Mouse (Mus musculus) forebrain, embryonic 11.5 days (tissue): ENCODE data around the gene Atp2b2. TPM values are rescaled to one million over a fixed set of nuclear protein-coding genes. Genes with fewer than 3 reads are reported as not detected.

ENCODE experiments used
- ATAC-seq: fragments of 200-750 bp; cut with Nextera tagmentation; replicated peaks from 2 replicates; pipeline ENCODE4 v1.8.0; 2017; ENCODE audit warnings: moderate TSS enrichment; ENCODE audit not compliant: low FRiP score
- DNase-seq: peaks from one replicate; pipeline ENCODE4 v3.0.0-alpha.2; 2017; ENCODE audit warnings: low spot score
- H3K27ac ChIP-seq: fragments of 300-500 bp; sonication (generic); 2 replicates; pipeline ENCODE4 v1.5.1; 2014; ENCODE audit warnings: low read depth, low read length
- H3K27me3 ChIP-seq: fragments of 300-500 bp; sonication (generic); 2 replicates; pipeline ENCODE4 v1.6.1; 2014; ENCODE audit warnings: mild to moderate bottlenecking, low read length, mixed read lengths; ENCODE audit not compliant: control insufficient read depth, insufficient read depth
- H3K36me3 ChIP-seq: fragments of 300-500 bp; sonication (generic); 2 replicates; pipeline ENCODE4 v1.6.1; 2014; ENCODE audit warnings: mild to moderate bottlenecking, low read length, moderate library complexity, mixed read lengths; ENCODE audit not compliant: control insufficient read depth, insufficient read depth
- H3K4me1 ChIP-seq: fragments of 300-500 bp; sonication (generic); replicated peaks from 2 replicates; pipeline ENCODE4 v1.6.1; 2014; ENCODE audit warnings: low read length, mixed read lengths; ENCODE audit not compliant: control insufficient read depth, insufficient read depth
- H3K4me2 ChIP-seq: fragments of 300-500 bp; sonication (generic); 2 replicates; pipeline ENCODE4 v1.6.1; 2014; ENCODE audit warnings: low read depth, mild to moderate bottlenecking, low read length, moderate library complexity, mixed read lengths; ENCODE audit not compliant: severe bottlenecking
- H3K4me3 ChIP-seq: fragments of 300-500 bp; sonication (generic); 2 replicates; pipeline ENCODE4 v1.5.1; 2014; ENCODE audit warnings: low read depth, low read length
- H3K9ac ChIP-seq: fragments of 300-500 bp; sonication (generic); 2 replicates; pipeline ENCODE4 v1.6.1; 2014; ENCODE audit warnings: low read length
- H3K9me3 ChIP-seq: fragments of 300-500 bp; sonication (generic); 2 replicates; pipeline ENCODE4 v1.6.1; 2016; ENCODE audit warnings: low read length, mixed read lengths; ENCODE audit not compliant: control insufficient read depth
- WGBS: fragments of 180-500 bp; shearing (Covaris S2); extraction: QIAGEN DNeasy Blood & Tissue Kit; methylation state at CpG from one replicate; pipeline ENCODE4 v1.1.7; 2014; 5-methylcytosine and 5-hydroxymethylcytosine counted together
- polyA plus RNA-seq: library from polyadenylated mRNA; unstranded; fragments of >200 nt; fragmentation: Nextera tagmentation; extraction: Ambion mirVana; gene quantifications from 2 replicates; pipeline ENCODE4 v1.2.1, GENCODE M21; 2014

Atp2b2 gene
- polyA plus RNA-seq, 1 experiment from 2014 or later = 2.5 TPM

GRCm38 (mm10) chr6:113890023-113890857, 152.2 kb downstream of the Atp2b2 start:
- DNase-seq (no peak), ATAC-seq (0 out of 2 replicates have a peak, but pooled peaks have one; percentile 4)
- Histone ChIP-seq H3K27me3 (peaks cover 7% of the 10 kb centered on the region), H3K27ac (no peak overlapping the region), H3K9me3 (no peaks in the 10 kb centered on the region), H3K4me3 (peak overlapping the region; percentile 50), H3K36me3 (no peaks in the 10 kb centered on the region), H3K9ac (peak overlapping the region; percentile 64), H3K4me2 (peak overlapping the region; percentile 80), H3K4me1 (peaks cover 9% of the 10 kb centered on the region; the same call in 1 of the 2 replicates)
- WGBS = 16% methylated on average over 16 of the region's 16 CpGs

GRCm38 (mm10) chr6:113889180-113889579, 153.2 kb downstream of the Atp2b2 start:
- Histone ChIP-seq H3K9me3 (no peaks in the 10 kb centered on the region), H3K9ac (no peak overlapping the region), H3K27me3 (peaks cover 7% of the 10 kb centered on the region), H3K4me1 (peaks cover 9% of the 10 kb centered on the region; the same call in 1 of the 2 replicates), H3K4me3 (no peak overlapping the region), H3K27ac (no peak overlapping the region), H3K36me3 (no peaks in the 10 kb centered on the region), H3K4me2 (no peak overlapping the region)
- ATAC-seq = no peak
- no peak for DNase-seq
- 82% methylated on average over 3 of the region's 3 CpGs for WGBS

- Histone ChIP-seq H3K36me3 (no peaks in the 10 kb centered on the region), H3K4me1 (peaks cover 9% of the 10 kb centered on the region; the same call in 1 of the 2 replicates), H3K9me3 (no peaks in the 10 kb centered on the region), H3K4me2 (no peak overlapping the region), H3K27me3 (peaks cover 5% of the 10 kb centered on the region), H3K4me3 (no peak overlapping the region), H3K27ac (no peak overlapping the region), H3K9ac (no peak overlapping the region)
- DNase-seq (no peak), ATAC-seq (no peak)
These were observed 155.5 kb downstream of the Atp2b2 start for GRCm38 (mm10) chr6:113886886-113887285.

GRCm38 (mm10) chr6:113884806-113885205, 157.6 kb downstream of the Atp2b2 start:
- no peak overlapping the region for H3K4me2 ChIP-seq
- 75% methylated on average over 4 of the region's 4 CpGs for WGBS
- no peak overlapping the region for H3K4me3 ChIP-seq
- no peaks in the 10 kb centered on the region; the same call in 1 of the 2 replicates for H3K27me3 ChIP-seq
- no peak overlapping the region for H3K9ac ChIP-seq
- H3K36me3 ChIP-seq = no peaks in the 10 kb centered on the region
- no peaks in the 10 kb centered on the region for H3K9me3 ChIP-seq
- DNase-seq (no peak), ATAC-seq (no peak)
- no peaks in the 10 kb centered on the region; the same call in 1 of the 2 replicates for H3K4me1 ChIP-seq
- no peak overlapping the region for H3K27ac ChIP-seq

GRCm38 (mm10) chr6:113883225-113883624, 159.2 kb downstream of the Atp2b2 start:
- WGBS = 51% methylated on average over 9 of the region's 9 CpGs
- H3K27me3 ChIP-seq = no peaks in the 10 kb centered on the region
- DNase-seq (no peak), ATAC-seq (no peak)
- no peak overlapping the region for H3K4me2 ChIP-seq
- H3K9me3 ChIP-seq = no peaks in the 10 kb centered on the region
- H3K4me1 ChIP-seq = no peaks in the 10 kb centered on the region; the same call in 1 of the 2 replicates
- no peaks in the 10 kb centered on the region for H3K36me3 ChIP-seq
- H3K4me3 ChIP-seq = no peak overlapping the region
- no peak overlapping the region for H3K9ac ChIP-seq
- no peak overlapping the region for H3K27ac ChIP-seq

- Histone ChIP-seq H3K4me3 (no peak overlapping the region), H3K9ac (no peak overlapping the region), H3K4me1 (no peaks in the 10 kb centered on the region; the same call in 1 of the 2 replicates), H3K27ac (no peak overlapping the region), H3K9me3 (no peaks in the 10 kb centered on the region), H3K36me3 (no peaks in the 10 kb centered on the region), H3K27me3 (no peaks in the 10 kb centered on the region), H3K4me2 (no peak overlapping the region)
- 70% methylated on average over 7 of the region's 7 CpGs for WGBS
- no peak for DNase-seq
- no peak for ATAC-seq
These were observed 160.0 kb downstream of the Atp2b2 start for GRCm38 (mm10) chr6:113882396-113882795.

- Histone ChIP-seq H3K4me2 (no peak overlapping the region), H3K27ac (no peak overlapping the region), H3K27me3 (no peaks in the 10 kb centered on the region), H3K4me1 (no peaks in the 10 kb centered on the region; the same call in 1 of the 2 replicates), H3K9ac (no peak overlapping the region), H3K36me3 (no peaks in the 10 kb centered on the region), H3K9me3 (no peaks in the 10 kb centered on the region), H3K4me3 (no peak overlapping the region)
- DNase-seq = peak; percentile 67
- WGBS = 50% methylated on average over 10 of the region's 10 CpGs
- no peak for ATAC-seq
These were observed 160.7 kb downstream of the Atp2b2 start for GRCm38 (mm10) chr6:113881561-113882243.

- Histone ChIP-seq H3K27ac (no peak overlapping the region), H3K4me3 (no peak overlapping the region), H3K36me3 (no peaks in the 10 kb centered on the region), H3K9ac (no peak overlapping the region), H3K9me3 (no peaks in the 10 kb centered on the region), H3K4me2 (no peak overlapping the region), H3K4me1 (no peaks in the 10 kb centered on the region; the same call in 1 of the 2 replicates), H3K27me3 (no peaks in the 10 kb centered on the region)
- no peak for DNase-seq
- 61% methylated on average over 3 of the region's 3 CpGs for WGBS
- ATAC-seq = no peak
These were observed 163.0 kb downstream of the Atp2b2 start for GRCm38 (mm10) chr6:113879366-113879765.
